37 mouse cellular contexts compared by ENCODE assay signal in genomic region chr1:88264869-88265240, GRCm38 (mm10). TPM values are rescaled to one million over a fixed set of nuclear protein-coding genes. Genes with fewer than 3 reads are reported as not detected.
DNase-seq lines count a peak whose midpoint lies in the region; ATAC-seq and TF ChIP-seq lines count a peak whose summit lies in the region.
"Had no signal": no experiment of that assay in that cellular context is flagged by ENCODE, and none has a peak within 500 bp of the region (broad histone marks: within the 10 kb centered on the region; RNA-seq: fewer than 3 reads in every experiment).

No protein-coding gene starts in this region.

- no peaks in the 10 kb centered on the region for H3K9me3 ChIP-seq in intestine, postnatal 0 days (ENCODE audit: control insufficient read depth)
- H3K9me3 ChIP-seq in intestine, embryonic 16.5 days (ENCODE audit: control insufficient read depth, low read length) = no peaks in the 10 kb centered on the region
- H3K9me3 ChIP-seq: G1E; hindbrain, embryonic 13.5 days; limb, embryonic 15.5 days; liver, embryonic 13.5 days had no signal

- H3K36me3 ChIP-seq in intestine, postnatal 0 days (ENCODE audit: control insufficient read depth, insufficient read depth) = peaks cover 100% of the 10 kb centered on the region
- H3K36me3 ChIP-seq in intestine, embryonic 16.5 days (ENCODE audit: control insufficient read depth, insufficient read depth, low read length) = peaks cover 92% of the 10 kb centered on the region

- no peak overlapping the region for H3K4me3 ChIP-seq in intestine, postnatal 0 days (ENCODE audit: low read depth, low read length)
- H3K4me3 ChIP-seq in intestine, embryonic 16.5 days (ENCODE audit: low read length) = no peak overlapping the region
- H3K4me3 ChIP-seq: embryonic facial prominence, embryonic 12.5 days; heart, adult 2 months; heart, embryonic 12.5 days; hindbrain, embryonic 13.5 days; layer of hippocampus, adult 2 months; limb, embryonic 10.5 days; limb, embryonic 15.5 days; liver, embryonic 13.5 days had no signal

- no peak for TF ChIP-seq CTCF in intestine, postnatal 0 days (IDR thresholded peaks at IDR 0.05; ENCODE audit: low read depth)

- 76% methylated on average over 4 of the region's 4 CpGs for WGBS in intestine, postnatal 0 days
- WGBS in intestine, embryonic 16.5 days = 77% methylated on average over 4 of the region's 4 CpGs

- peaks cover 5% of the 10 kb centered on the region for H3K4me1 ChIP-seq in intestine, postnatal 0 days (replicated peaks; ENCODE audit: control insufficient read depth, insufficient read depth, low read length)
- 0 out of 2 replicates have a peak, but pooled peaks cover 8% of the 10 kb centered on the region for H3K4me1 ChIP-seq in intestine, embryonic 16.5 days (ENCODE audit: control insufficient read depth, insufficient read depth, low read length)
- H3K4me1 ChIP-seq: embryonic facial prominence, embryonic 12.5 days; limb, embryonic 10.5 days had no signal

- H3K4me2 ChIP-seq in intestine, postnatal 0 days (replicated peaks; ENCODE audit: low read depth) = no peak overlapping the region
- H3K4me2 ChIP-seq in intestine, embryonic 16.5 days (ENCODE audit: low read depth, low read length) = no peak overlapping the region
- H3K4me2 ChIP-seq: embryonic facial prominence, embryonic 12.5 days; heart, embryonic 12.5 days; hindbrain, embryonic 13.5 days; limb, embryonic 15.5 days; liver, embryonic 13.5 days; midbrain, embryonic 11.5 days had no signal

- DNase-seq in adrenal gland, adult 2 months = peak; percentile 49
- no peak for DNase-seq in adrenal gland, adult 8-10 months
- peak; percentile 78 for DNase-seq in ovary, postnatal 36 days (ENCODE audit: low spot score)
- DNase-seq in ovary, adult 18-20 months (ENCODE audit: low spot score) = no peak
- DNase-seq in NIH3T3 (ENCODE audit: low read depth) = peak; percentile 50
- DNase-seq: cerebellum, adult 9-10 months; embryo, embryonic 11 days; heart, postnatal 4 days; kidney, adult 11 months; liver, embryonic 13.5 days; lung, adult 18-20 months; lung, postnatal 36 days; right cerebral cortex, postnatal 4 days; thymus, postnatal 14 days had no signal

- H3K9ac ChIP-seq in intestine, postnatal 0 days (ENCODE audit: low read depth, low read length) = no peak overlapping the region
- no peak overlapping the region for H3K9ac ChIP-seq in intestine, embryonic 16.5 days (ENCODE audit: low read depth, low read length)
- H3K9ac ChIP-seq: embryonic facial prominence, embryonic 12.5 days; heart, embryonic 12.5 days; hindbrain, embryonic 13.5 days; limb, embryonic 15.5 days; liver, embryonic 13.5 days had no signal

- H3K27me3 ChIP-seq in intestine, postnatal 0 days (replicated peaks; ENCODE audit: control insufficient read depth, insufficient read depth, low read length) = no peaks in the 10 kb centered on the region
- H3K27me3 ChIP-seq in intestine, embryonic 16.5 days (replicated peaks; ENCODE audit: control insufficient read depth, insufficient read depth, low read length) = no peaks in the 10 kb centered on the region
- H3K27me3 ChIP-seq: embryonic facial prominence, embryonic 12.5 days; heart, embryonic 12.5 days; hindbrain, embryonic 13.5 days; limb, embryonic 15.5 days; liver, embryonic 13.5 days had no signal

- peak overlapping the region; percentile 5; the same call in 1 of the 2 replicates for H3K27ac ChIP-seq in intestine, postnatal 0 days (ENCODE audit: low read depth, low read length)
- no peak overlapping the region for H3K27ac ChIP-seq in intestine, embryonic 16.5 days (ENCODE audit: low read length)
- H3K27ac ChIP-seq: embryonic facial prominence, embryonic 12.5 days; heart, adult 2 months; hindbrain, embryonic 13.5 days; layer of hippocampus, adult 2 months; limb, embryonic 10.5 days; limb, embryonic 15.5 days; liver, embryonic 13.5 days had no signal

- no peak for ATAC-seq in intestine, postnatal 0 days
- no peak for ATAC-seq in intestine, embryonic 16.5 days
- ATAC-seq: forebrain, embryonic 14.5 days; midbrain, embryonic 16.5 days had no signal

RNA-seq across cellular contexts. Expression of gene Hjurp, which starts 12.6 kb away (rescaled TPM):
- 10 to 100 TPM; 24.7 to 25.5 TPM for total RNA-seq in adrenal gland, adult 2 months (2021)
- 13.6 and 17.5 TPM in 2 replicates for polyA plus RNA-seq in adrenal gland, adult 2 months (2012; rRNA removed)
- total RNA-seq in adrenal gland, adult 8-10 months (2022) = 10 to 100 TPM; 33.0 to 55.0 (median 43.2) TPM
- 29.1 and 30.8 TPM in 2 replicates for polyA plus RNA-seq in intestine, postnatal 0 days (2015; fragmentation: Nextera tagmentation; extraction: Ambion mirVana)
- 135 and 141 TPM in 2 replicates for polyA plus RNA-seq in intestine, embryonic 16.5 days (2015; fragmentation: Nextera tagmentation; extraction: Ambion mirVana)

RNA-seq across cellular contexts. Expression of gene Trpm8, which starts 12.6 kb away (rescaled TPM):
- total RNA-seq in adrenal gland, adult 2 months (2021) = not detected
- polyA plus RNA-seq in adrenal gland, adult 2 months (2012; rRNA removed) = not detected in 2 replicates
- total RNA-seq in adrenal gland, adult 8-10 months (2022) = not detected
- polyA plus RNA-seq in intestine, postnatal 0 days (2015; fragmentation: Nextera tagmentation; extraction: Ambion mirVana) = not detected in 2 replicates
- not detected in 2 replicates for polyA plus RNA-seq in intestine, embryonic 16.5 days (2015; fragmentation: Nextera tagmentation; extraction: Ambion mirVana)
- total RNA-seq: adrenal gland, postnatal 36 days; G1E; gastrocnemius, adult 18-20 months; gastrocnemius, postnatal 4 days; heart, adult 2 months; heart, postnatal 4 days; megakaryocyte, adult 5-6 weeks; neutrophil, adult 5-6 weeks had no signal
- polyA plus RNA-seq: embryonic facial prominence, embryonic 12.5 days; forebrain, embryonic 14.5 days; G1E; heart, adult 2 months; heart, embryonic 12.5 days; heart, postnatal 0 days; kidney, embryonic 14.5 days; limb, embryonic 10.5 days; limb, embryonic 15.5 days; liver, embryonic 13.5 days; midbrain, embryonic 11.5 days; neural tube, embryonic 11.5 days; spleen, adult 2 months had no signal

RNA-seq across cellular contexts. Expression of gene Mroh2a, which starts 38.1 kb away (rescaled TPM):
- under 1 TPM in 1 of 2 experiments, not detected in 1; 0.10 TPM for total RNA-seq in adrenal gland, adult 2 months (2021)
- 0.03 and 0.17 TPM in 2 replicates for polyA plus RNA-seq in adrenal gland, adult 2 months (2012; rRNA removed)
- under 1 TPM in 2 of 4 experiments, not detected in 2; 0.10 to 0.16 TPM for total RNA-seq in adrenal gland, adult 8-10 months (2022)
- 0.29 and 0.94 TPM in 2 replicates for polyA plus RNA-seq in intestine, postnatal 0 days (2015; fragmentation: Nextera tagmentation; extraction: Ambion mirVana)
- 0.76 and 0.88 TPM in 2 replicates for polyA plus RNA-seq in intestine, embryonic 16.5 days (2015; fragmentation: Nextera tagmentation; extraction: Ambion mirVana)
- total RNA-seq: gastrocnemius, adult 18-20 months had no signal
- polyA plus RNA-seq: G1E had no signal

RNA-seq across cellular contexts. Expression of gene Ugt1a1, which starts 53.1 kb away (rescaled TPM):
- total RNA-seq in adrenal gland, adult 2 months (2021) = 10 to 100 TPM in 1 of 2 experiments, not detected in 1; 53.5 TPM
- polyA plus RNA-seq in adrenal gland, adult 2 months (2012; rRNA removed) = 4.0 and 9.7 TPM in 2 replicates
- 10 to 100 TPM in 2 of 4 experiments, under 1 TPM in 2; 0.40 to 83.2 (median 28.8) TPM for total RNA-seq in adrenal gland, adult 8-10 months (2022)
- 80.7 and 84.0 TPM in 2 replicates for polyA plus RNA-seq in intestine, postnatal 0 days (2015; fragmentation: Nextera tagmentation; extraction: Ambion mirVana)
- 55.9 and 79.1 TPM in 2 replicates for polyA plus RNA-seq in intestine, embryonic 16.5 days (2015; fragmentation: Nextera tagmentation; extraction: Ambion mirVana)
- total RNA-seq: heart, adult 2 months; heart, postnatal 4 days; layer of hippocampus, adult 2 months; layer of hippocampus, postnatal 25 days had no signal
- polyA plus RNA-seq: embryonic facial prominence, embryonic 12.5 days; forebrain, embryonic 14.5 days; G1E; heart, adult 2 months; hindbrain, embryonic 13.5 days; limb, embryonic 10.5 days; liver, embryonic 13.5 days; midbrain, embryonic 11.5 days; midbrain, embryonic 16.5 days; neural tube, embryonic 11.5 days had no signal

RNA-seq across cellular contexts. Expression of gene Dnajb3, which starts 59.3 kb away (rescaled TPM):
- 1 to 10 TPM; 1.8 to 3.7 TPM for total RNA-seq in adrenal gland, adult 2 months (2021)
- polyA plus RNA-seq in adrenal gland, adult 2 months (2012; rRNA removed) = 3.1 and 3.9 TPM in 2 replicates
- total RNA-seq in adrenal gland, adult 8-10 months (2022) = 1 to 10 TPM; 1.8 to 4.7 (median 3.3) TPM
- polyA plus RNA-seq in intestine, postnatal 0 days (2015; fragmentation: Nextera tagmentation; extraction: Ambion mirVana) = 11.5 and 13.7 TPM in 2 replicates
- polyA plus RNA-seq in intestine, embryonic 16.5 days (2015; fragmentation: Nextera tagmentation; extraction: Ambion mirVana) = 5.7 and 8.0 TPM in 2 replicates
- total RNA-seq: gastrocnemius, adult 18-20 months; megakaryocyte, adult 5-6 weeks; neutrophil, adult 5-6 weeks had no signal
- polyA plus RNA-seq: G1E had no signal

Comparison
In these comparisons a context has a peak if more than half of its experiments do, and no peak if none do; other contexts are left out.
1. DNase-seq: peak in adrenal gland, adult 2 months (single experiment), ovary, postnatal 36 days (single experiment) and NIH3T3 (single experiment); none in adrenal gland, adult 8-10 months (single experiment) and ovary, adult 18-20 months (single experiment).